Mouse (Mus musculus) natural killer cell, adult 2 months (primary cell): ENCODE data around the gene Prrt4.
"Not testable (repeated sequence)": the region's sequence is repeated elsewhere in the genome, so short reads cannot be mapped to it uniquely, and the experiment has no call there.

Experiments
- DNase-seq, 2 experiments: peaks; one replicate each; pipeline ENCODE4 v3.0.0; 2022; ENCODE audit warnings: low spot score in 2 of 2

The Prrt4 gene

GRCm38 (mm10) chr6:29178888-29179658, at the start of gene Prrt4:
Prrt4 (minus strand) TSS chr6:29179584.
- no peak for DNase-seq

GRCm38 (mm10) chr6:29217717-29218116, 38.3 kb upstream of the Prrt4 start:
- not testable (repeated sequence) for DNase-seq

GRCm38 (mm10) chr6:29215881-29216501, 36.6 kb upstream of the Prrt4 start, which contains the start of gene Impdh1:
Impdh1 (minus strand) TSS chr6:29216364.
- peak; percentile 73 to 78 for DNase-seq

- no peak for DNase-seq
These were observed 35.8 kb upstream of the Prrt4 start for GRCm38 (mm10) chr6:29215181-29215580.

GRCm38 (mm10) chr6:29214776-29215175, 35.4 kb upstream of the Prrt4 start:
- DNase-seq = no peak

- no peak for DNase-seq
These were observed 34.9 kb upstream of the Prrt4 start for GRCm38 (mm10) chr6:29214245-29214644.

- DNase-seq = no peak
These were observed 34.1 kb upstream of the Prrt4 start for GRCm38 (mm10) chr6:29213436-29213835.

GRCm38 (mm10) chr6:29211806-29212492, 32.6 kb upstream of the Prrt4 start:
- peak; percentile 90 to 93 for DNase-seq

- DNase-seq = no peak
These were observed 31.8 kb upstream of the Prrt4 start for GRCm38 (mm10) chr6:29211146-29211545.

GRCm38 (mm10) chr6:29210231-29210936, 31.0 kb upstream of the Prrt4 start:
- DNase-seq = no peak

- no peak for DNase-seq
These were observed 28.8 kb upstream of the Prrt4 start for GRCm38 (mm10) chr6:29208178-29208577.

- no peak for DNase-seq
These were observed 27.6 kb upstream of the Prrt4 start for GRCm38 (mm10) chr6:29207017-29207416.

- no peak for DNase-seq
These were observed 26.6 kb upstream of the Prrt4 start for GRCm38 (mm10) chr6:29206006-29206405.

- no peak for DNase-seq
These were observed 25.7 kb upstream of the Prrt4 start for GRCm38 (mm10) chr6:29204932-29205614.

- no peak for DNase-seq
These were observed 24.6 kb upstream of the Prrt4 start for GRCm38 (mm10) chr6:29203861-29204585.

GRCm38 (mm10) chr6:29203096-29203495, 23.7 kb upstream of the Prrt4 start:
- no peak for DNase-seq

- no peak for DNase-seq
These were observed 22.6 kb upstream of the Prrt4 start for GRCm38 (mm10) chr6:29201988-29202387.

- no peak for DNase-seq
These were observed 22.0 kb upstream of the Prrt4 start for GRCm38 (mm10) chr6:29201341-29201740.

- DNase-seq = no peak
These were observed 21.1 kb upstream of the Prrt4 start for GRCm38 (mm10) chr6:29200496-29200895.

- no peak for DNase-seq
These were observed 20.0 kb upstream of the Prrt4 start for GRCm38 (mm10) chr6:29199223-29199855.
